Mouse (Mus musculus) G1E (cell line): ENCODE data around the gene Rps6kb1. TPM values are rescaled to one million over a fixed set of nuclear protein-coding genes. Genes with fewer than 3 reads are reported as not detected.
"Not testable (repeated sequence)": the region's sequence is repeated elsewhere in the genome, so short reads cannot be mapped to it uniquely, and the experiment has no call there.

Experiments used
- ATAC-seq: 2 replicates; pipeline ENCODE4 v1.8.0; 2016; ENCODE audit warnings: mild to moderate bottlenecking; ENCODE audit not compliant: insufficient number of reproducible peaks, poor library complexity, low FRiP score, severe bottlenecking; ENCODE audit errors: extremely low read depth
- DNase-seq: peaks from one replicate; pipeline ENCODE4 v3.0.0; 2012; ENCODE audit warnings: low spot score
- H3K27me3 ChIP-seq: 2 replicates; pipeline ENCODE4 v1.6.1; 2012; ENCODE audit warnings: mild to moderate bottlenecking, low read length, inconsistent platforms; ENCODE audit not compliant: insufficient read depth
- H3K36me3 ChIP-seq: replicated peaks from 2 replicates; pipeline ENCODE3; 2012; ENCODE audit warnings: mild to moderate bottlenecking, inconsistent platforms
- H3K4me1 ChIP-seq: 2 replicates; pipeline ENCODE4 v1.6.1; 2012; ENCODE audit warnings: low read depth, low read length, inconsistent platforms, mixed read lengths; ENCODE audit not compliant: insufficient read depth
- H3K4me3 ChIP-seq: 2 replicates; pipeline ENCODE4 v1.5.1; 2012; ENCODE audit warnings: low read depth, mild to moderate bottlenecking, inconsistent platforms, low read length, moderate library complexity, mixed read lengths
- H3K9me3 ChIP-seq: replicated peaks from 2 replicates; pipeline ENCODE4 v1.6.1; 2012; ENCODE audit warnings: inconsistent platforms
- CTCF ChIP-seq: IDR thresholded peaks from 2 replicates; pipeline ENCODE4 v1.5.1; 2012; ENCODE audit warnings: low read depth, low read length, inconsistent platforms, mixed read lengths
- GATA1 ChIP-seq: IDR thresholded peaks from 2 replicates; pipeline ENCODE4 v1.6.1; 2012; ENCODE audit warnings: borderline replicate concordance, low read length, inconsistent platforms, mixed read lengths
- GATA2 ChIP-seq: IDR thresholded peaks from 2 replicates; pipeline ENCODE4 v1.6.1; 2012; ENCODE audit warnings: low read depth, low read length, inconsistent platforms, borderline replicate concordance
- POLR2AphosphoS5 ChIP-seq: IDR thresholded peaks from 2 replicates; pipeline ENCODE4 v1.6.1; 2012; ENCODE audit warnings: low read depth, low read length, inconsistent platforms; ENCODE audit not compliant: insufficient replicate concordance
- TAL1 ChIP-seq: conservative IDR thresholded peaks from 2 replicates; pipeline ENCODE4 v1.6.1; 2012; ENCODE audit warnings: low read depth, low read length, inconsistent platforms, mixed read lengths
- polyA plus RNA-seq: library from polyadenylated mRNA; stranded (reverse); fragments of >175 nt; gene quantifications from 2 replicates; pipeline ENCODE4 v1.2.3, GENCODE M21; 2012
- total RNA-seq, 2 experiments: library from RNA; stranded (forward) in 1 of 2; stranded (reverse) in 1 of 2; fragments of 200-1000 nt in 1 of 2; fragments of >200 nt in 1 of 2; fragmentation: Nextera tagmentation in 1 of 2; gene quantifications; 2 replicates each; pipeline ENCODE4 v1.2.3; 2014 to 2017

Rps6kb1 gene
- total and polyA plus RNA-seq, 3 experiments, result 17.2 to 59.9 (median 38.1) TPM

DNA sequence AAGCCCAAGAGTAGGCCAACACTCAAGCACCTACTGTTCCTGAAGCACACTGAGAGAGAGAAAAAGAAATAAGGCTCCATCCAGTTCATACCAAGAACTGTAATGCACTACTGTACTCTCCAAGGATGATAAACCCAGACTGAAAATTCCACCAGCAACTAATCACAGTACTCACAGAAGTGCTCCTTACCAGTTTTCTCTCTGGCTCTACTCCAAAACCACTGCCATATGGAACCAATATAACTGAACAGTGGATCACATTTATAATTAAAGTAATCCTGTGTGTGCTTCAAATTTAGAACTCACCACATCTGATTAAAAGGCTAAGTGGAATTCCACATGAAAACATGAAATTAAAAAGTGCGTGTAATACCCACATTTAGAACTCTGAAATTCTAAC, 1.8 kb downstream of the Rps6kb1 start:
- Histone ChIP-seq H3K36me3 (peaks cover 28% of the 10 kb centered on the region), H3K4me1 (peaks cover 30% of the 10 kb centered on the region), H3K27me3 (no peaks in the 10 kb centered on the region), H3K9me3 (no peaks in the 10 kb centered on the region), H3K4me3 (no peak overlapping the region)
- DNase-seq (no peak), ATAC-seq (no peak)
- no peak for TF ChIP-seq TAL1
- TF ChIP-seq GATA2, result no peak
- no peak for TF ChIP-seq CTCF
- TF ChIP-seq GATA1, result no peak
- TF ChIP-seq POLR2AphosphoS5, result no peak

- ATAC-seq (no peak), DNase-seq (no peak)
- H3K4me1 ChIP-seq, result peaks cover 21% of the 10 kb centered on the region
- no peaks in the 10 kb centered on the region for H3K9me3 ChIP-seq
- no peak overlapping the region for H3K4me3 ChIP-seq
- H3K27me3 ChIP-seq, result no peaks in the 10 kb centered on the region
- TF ChIP-seq TAL1 (no peak), POLR2AphosphoS5 (no peak), GATA2 (no peak), GATA1 (no peak), CTCF (no peak)
- peaks cover 33% of the 10 kb centered on the region for H3K36me3 ChIP-seq
Measured at GRCm38 (mm10) chr11:86540476-86540845, 4.1 kb downstream of the Rps6kb1 start.

DNA sequence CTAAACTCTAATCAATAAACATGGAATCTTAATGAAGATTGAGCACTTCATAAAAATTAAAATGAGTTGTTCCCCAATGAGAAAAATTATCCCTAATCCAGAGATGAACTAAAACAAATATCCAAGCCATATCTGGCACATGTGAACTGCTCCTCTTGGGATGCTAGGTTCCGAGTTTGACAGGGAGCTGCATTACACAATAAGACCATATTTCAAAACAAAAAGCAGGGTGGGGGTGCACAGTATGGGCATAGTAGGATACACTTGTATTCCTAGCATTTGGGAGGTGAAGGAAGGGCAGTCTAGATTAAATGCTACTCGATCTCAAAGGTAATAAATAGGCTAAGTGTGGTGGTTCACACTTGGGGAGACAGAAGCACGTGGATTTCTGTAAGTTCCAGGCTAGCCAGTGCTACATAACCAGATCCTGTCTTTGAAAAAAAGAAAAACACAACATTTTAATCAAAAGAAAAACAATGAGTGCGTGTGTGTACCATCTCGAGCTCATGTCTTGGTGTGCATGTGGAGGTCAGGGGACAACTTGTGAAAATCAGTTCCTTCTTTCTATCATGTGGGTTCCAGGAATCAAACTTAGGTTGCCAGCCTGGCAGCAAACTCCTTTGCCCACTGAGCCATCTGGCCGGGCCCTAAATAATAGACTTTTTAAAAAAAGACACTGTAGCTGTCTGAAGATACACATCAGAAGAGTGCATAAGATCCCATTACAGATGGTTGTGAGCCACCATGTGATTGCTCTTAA, 4.7 kb downstream of the Rps6kb1 start:
- ATAC-seq (no peak), DNase-seq (no peak)
- peaks cover 33% of the 10 kb centered on the region for H3K36me3 ChIP-seq
- no peaks in the 10 kb centered on the region for H3K27me3 ChIP-seq
- H3K4me1 ChIP-seq, result peaks cover 21% of the 10 kb centered on the region
- no peak overlapping the region for H3K4me3 ChIP-seq
- no peak for TF ChIP-seq GATA1
- no peak for TF ChIP-seq TAL1
- TF ChIP-seq GATA2, result no peak
- no peak for TF ChIP-seq POLR2AphosphoS5
- no peak for TF ChIP-seq CTCF
- H3K9me3 ChIP-seq, result no peaks in the 10 kb centered on the region

- H3K27me3 ChIP-seq, result no peaks in the 10 kb centered on the region
- TF ChIP-seq CTCF (no peak), GATA2 (no peak), TAL1 (no peak), POLR2AphosphoS5 (no peak), GATA1 (no peak)
- peaks cover 44% of the 10 kb centered on the region for H3K36me3 ChIP-seq
- no peaks in the 10 kb centered on the region for H3K9me3 ChIP-seq
- peaks cover 23% of the 10 kb centered on the region for H3K4me1 ChIP-seq
- no peak overlapping the region for H3K4me3 ChIP-seq
- DNase-seq (no peak), ATAC-seq (no peak)
Measured at GRCm38 (mm10) chr11:86538786-86539185, 5.8 kb downstream of the Rps6kb1 start.

DNA sequence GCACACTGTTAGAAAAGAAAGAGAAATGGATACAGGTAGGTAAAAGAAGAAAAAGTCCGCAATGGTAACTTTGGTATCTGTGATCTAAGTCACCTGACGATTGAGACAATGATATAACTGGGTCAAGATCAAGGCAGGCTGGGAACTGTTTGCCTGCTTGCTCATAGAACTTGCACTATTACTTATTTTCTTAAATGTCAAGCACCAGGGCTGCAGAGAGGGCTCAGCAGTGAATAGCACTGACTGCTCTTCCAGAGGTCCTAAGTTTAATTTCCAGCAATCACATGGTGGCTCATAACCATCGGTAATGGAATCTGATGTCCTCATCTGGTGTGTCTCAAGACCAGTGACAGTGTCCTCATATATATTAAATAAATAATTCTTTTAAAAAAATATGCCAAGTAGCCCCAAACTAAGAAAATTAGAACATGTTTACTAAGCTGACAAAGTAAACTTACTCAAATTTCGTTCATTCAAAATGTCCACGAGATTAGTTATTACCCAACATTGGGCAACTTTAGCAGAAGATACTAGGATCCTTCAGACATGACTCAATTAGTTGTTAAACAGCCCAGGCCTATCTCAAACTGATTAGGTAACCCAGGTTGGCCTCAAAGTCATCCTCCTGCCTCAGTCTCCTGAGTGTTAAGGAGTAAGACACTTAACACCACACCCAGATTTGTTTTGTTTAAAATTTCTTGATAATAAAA, 10.2 kb downstream of the Rps6kb1 start:
- no peak for ATAC-seq
- H3K4me1 ChIP-seq, result peaks cover 6% of the 10 kb centered on the region; the same call in 1 of the 2 replicates
- no peak overlapping the region for H3K4me3 ChIP-seq
- TF ChIP-seq POLR2AphosphoS5 (no peak), GATA2 (no peak), TAL1 (no peak), CTCF (no peak), GATA1 (no peak)
- peaks cover 57% of the 10 kb centered on the region for H3K36me3 ChIP-seq
- H3K9me3 ChIP-seq, result no peaks in the 10 kb centered on the region
- DNase-seq, result no peak
- no peaks in the 10 kb centered on the region for H3K27me3 ChIP-seq

GRCm38 (mm10) chr11:86533302-86533701, 11.3 kb downstream of the Rps6kb1 start:
- H3K4me1 ChIP-seq, DNase-seq, ATAC-seq, H3K9me3 ChIP-seq, H3K4me3 ChIP-seq, H3K27me3 ChIP-seq: not testable (repeated sequence)
- peaks cover 62% of the 10 kb centered on the region for H3K36me3 ChIP-seq
